Mouse (Mus musculus): ENCODE measurements around the gene Stat5a.

DNA sequence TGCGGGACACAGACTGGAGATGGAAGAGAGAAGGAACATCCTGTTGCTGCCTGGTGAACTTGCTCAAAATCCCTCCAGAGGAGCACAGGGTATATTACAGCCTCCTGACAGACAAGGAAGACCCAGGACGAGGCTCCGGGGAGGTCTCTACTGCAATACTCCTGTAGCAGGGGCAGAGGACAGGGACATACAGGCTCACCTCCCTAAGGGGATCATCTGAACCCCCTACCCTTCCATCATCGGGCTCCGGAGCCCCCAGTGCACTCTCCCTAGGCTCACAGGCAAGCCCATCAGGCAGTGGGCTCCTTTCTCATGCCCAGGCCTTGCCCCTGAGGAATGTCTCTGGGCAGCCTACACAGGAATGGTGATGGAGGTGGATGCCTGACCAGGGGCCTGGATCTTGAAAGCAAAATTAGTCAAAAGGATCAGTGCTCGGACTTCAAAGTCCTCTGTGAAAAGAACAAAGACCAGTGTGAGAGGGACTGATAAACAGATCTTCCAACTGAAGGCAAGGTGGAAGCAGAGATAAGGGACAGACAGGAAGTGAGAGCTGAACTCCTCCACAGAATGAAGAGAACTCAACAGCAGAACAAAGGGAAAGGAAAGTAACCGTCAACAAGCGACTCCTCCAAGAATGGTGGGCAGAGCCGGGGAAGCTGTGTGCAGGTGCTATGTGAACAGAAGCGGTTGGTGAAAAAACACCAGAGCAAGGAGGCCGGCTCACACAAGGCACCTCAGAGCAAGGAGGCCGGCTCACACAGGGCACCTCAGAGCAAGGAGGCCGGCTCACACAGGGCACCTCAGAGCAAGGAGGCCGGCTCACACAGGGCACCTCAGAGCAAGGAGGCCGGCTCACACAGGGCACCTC, 32.3 kb downstream of the Stat5a start:
- TF ChIP-seq CTCF (IDR thresholded peaks at IDR 0.05; ENCODE audit: low read depth) (no peak), EP300 (optimal IDR thresholded peaks at IDR 0.05) (no peak)
